Mouse (Mus musculus): ENCODE data around the gene Olfr484.
"Not testable (repeated sequence)": the region's sequence is repeated elsewhere in the genome, so short reads cannot be mapped to it uniquely, and the experiment has no call there.

The Olfr484 gene

DNA sequence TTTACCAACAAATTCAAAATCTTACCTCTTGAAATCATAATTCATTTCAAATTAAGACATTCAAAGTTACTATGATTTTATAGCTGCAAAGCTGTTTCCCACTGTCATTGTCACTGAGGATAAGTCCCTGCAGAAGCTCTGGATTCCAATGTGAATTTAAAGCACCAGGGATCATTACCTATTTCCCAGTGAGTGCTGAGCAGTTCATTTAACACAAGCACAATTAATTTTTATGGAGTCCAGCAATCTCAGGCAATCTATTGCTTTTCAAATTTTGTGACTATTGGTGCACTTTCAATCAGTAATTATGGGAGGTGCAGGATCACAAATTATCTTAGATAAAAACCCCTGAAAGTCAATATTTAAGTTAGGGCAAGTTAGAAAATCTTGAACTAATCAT lies at the start of gene Olfr484:
Olfr484 (minus strand) TSS at position 101 of the 400 bp plus-strand sequence.
- no peak for DNase-seq (ENCODE audit: low spot score in 2 of 2)

DNA sequence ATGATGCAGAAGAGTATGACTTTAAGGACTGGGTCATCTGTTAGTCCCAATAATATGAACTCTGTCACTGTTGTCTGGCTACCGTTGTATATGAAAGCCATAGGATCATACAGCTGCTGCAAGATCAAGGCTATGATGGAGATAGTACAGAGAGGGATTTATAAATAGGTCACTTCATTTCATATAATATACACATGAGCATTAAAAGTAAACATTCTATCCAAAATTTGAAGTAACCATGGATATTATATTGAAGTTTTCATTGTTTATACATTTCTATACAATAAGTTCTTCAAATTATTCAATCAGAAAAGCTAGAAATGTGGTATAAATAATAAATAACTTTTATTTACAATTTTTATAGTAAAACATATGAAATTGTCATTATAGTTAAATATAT lies 45.4 kb upstream of the Olfr484 start, which contains the start of gene Olfr486:
Olfr486 (minus strand) TSS at position 101 of the 400 bp plus-strand sequence.
- DNase-seq (ENCODE audit: low spot score in 2 of 2), result not testable (repeated sequence)

DNA sequence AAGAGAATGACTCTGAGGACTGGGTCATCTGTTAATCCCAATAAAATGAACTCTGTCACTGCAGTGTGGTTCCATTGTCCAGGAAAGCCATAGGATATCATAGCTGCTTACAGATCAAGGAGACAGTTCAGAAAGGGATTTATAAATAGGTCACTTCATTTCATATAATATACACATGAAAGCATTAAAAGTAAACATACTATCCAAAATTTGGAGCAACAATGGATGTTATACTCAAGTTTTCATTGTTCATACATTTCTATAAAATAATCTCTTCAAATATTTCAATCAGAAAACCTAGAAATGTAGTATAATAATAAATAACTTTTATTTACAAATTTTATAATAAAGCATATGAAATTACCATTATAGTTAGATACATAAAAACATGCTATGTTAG lies 32.5 kb upstream of the Olfr484 start, which contains the start of gene Olfr485:
Olfr485 (minus strand) TSS at position 101 of the 400 bp plus-strand sequence.
- DNase-seq (ENCODE audit: low spot score in 2 of 2), result no peak

DNA sequence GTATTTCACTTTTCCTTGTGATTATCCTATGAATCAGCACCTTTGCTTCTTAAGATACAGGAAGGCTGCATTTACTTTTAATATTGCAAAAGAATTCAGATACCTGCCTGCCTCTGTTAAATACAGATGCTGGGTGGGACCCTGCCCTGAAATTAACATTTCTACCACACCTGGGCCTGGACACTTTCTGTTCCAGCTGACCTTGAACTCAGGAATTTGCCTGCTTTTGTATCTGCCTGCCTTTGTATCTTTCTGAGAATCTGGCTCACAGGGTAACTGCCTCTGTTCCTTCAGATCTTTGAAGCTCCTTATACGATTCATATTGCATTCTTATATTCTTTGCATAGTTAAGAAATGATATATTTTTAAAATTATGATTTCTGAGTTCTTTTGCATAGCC lies 5.8 kb downstream of the Olfr484 start:
- no peak for DNase-seq (ENCODE audit: low spot score in 2 of 2)

DNA sequence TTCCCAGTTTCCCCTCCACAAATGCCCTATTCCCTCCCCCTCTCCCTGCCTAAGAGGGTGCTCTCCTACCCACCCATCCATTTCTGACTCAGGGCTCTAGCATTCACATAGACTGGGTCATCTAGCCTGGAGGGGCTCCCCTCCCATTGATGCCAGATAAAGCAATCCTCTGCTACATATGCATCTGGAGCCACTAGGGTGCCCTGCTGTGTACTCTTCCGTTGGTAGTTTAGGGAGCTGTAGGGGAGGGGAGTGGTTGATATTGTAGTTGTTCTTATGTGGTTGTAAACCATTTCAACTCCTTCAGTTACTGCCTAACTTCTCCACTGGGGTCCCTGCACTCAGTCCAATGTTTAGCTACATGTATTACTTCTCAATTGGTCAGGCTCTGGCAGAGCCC lies 6.6 kb downstream of the Olfr484 start:
- DNase-seq (ENCODE audit: low spot score in 2 of 2), result no peak

DNA sequence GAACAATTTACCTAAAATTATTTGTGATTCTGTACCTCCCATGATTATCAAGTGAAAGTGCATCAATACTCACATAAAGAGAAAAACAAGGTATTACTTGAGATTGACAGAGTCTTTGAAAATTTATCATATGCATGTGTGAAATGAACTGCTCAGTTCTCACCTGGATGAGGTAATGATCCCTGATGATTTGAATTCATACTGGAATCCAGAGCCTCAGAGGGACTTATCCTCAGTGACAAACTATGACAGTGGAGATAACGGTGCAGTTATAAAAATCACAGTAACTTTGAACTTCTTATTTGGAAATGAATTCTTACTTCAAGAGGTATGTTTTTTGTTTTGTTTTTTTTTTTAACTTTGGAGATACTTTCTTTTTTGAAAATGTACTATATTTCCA lies 26.7 kb downstream of the Olfr484 start, which contains the start of gene Olfr483:
Olfr483 (plus strand) TSS at position 301 of the 400 bp plus-strand sequence.
- no peak for DNase-seq (ENCODE audit: low spot score in 2 of 2)

DNA sequence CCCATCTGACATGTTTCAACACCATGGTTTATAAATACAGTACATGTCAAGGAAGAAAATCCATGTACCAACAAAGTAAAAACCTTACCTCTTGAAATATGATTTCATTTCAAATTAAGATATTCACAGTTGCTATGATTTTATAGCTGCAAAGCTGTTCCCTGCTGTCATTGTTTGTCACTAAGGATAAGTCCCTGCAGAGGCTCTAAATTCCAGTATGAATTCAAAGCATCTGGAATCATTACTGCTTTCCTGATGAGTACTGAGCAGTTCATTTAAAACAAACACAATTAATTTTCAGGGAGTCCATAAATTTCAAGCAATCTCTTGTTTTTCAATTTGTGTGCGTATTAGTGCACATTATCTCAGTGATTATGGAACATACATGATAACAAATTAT lies 29.8 kb downstream of the Olfr484 start, which contains the start of gene Olfr482:
Olfr482 (minus strand) TSS at position 101 of the 400 bp plus-strand sequence.
- DNase-seq (ENCODE audit: low spot score in 2 of 2), result no peak

DNA sequence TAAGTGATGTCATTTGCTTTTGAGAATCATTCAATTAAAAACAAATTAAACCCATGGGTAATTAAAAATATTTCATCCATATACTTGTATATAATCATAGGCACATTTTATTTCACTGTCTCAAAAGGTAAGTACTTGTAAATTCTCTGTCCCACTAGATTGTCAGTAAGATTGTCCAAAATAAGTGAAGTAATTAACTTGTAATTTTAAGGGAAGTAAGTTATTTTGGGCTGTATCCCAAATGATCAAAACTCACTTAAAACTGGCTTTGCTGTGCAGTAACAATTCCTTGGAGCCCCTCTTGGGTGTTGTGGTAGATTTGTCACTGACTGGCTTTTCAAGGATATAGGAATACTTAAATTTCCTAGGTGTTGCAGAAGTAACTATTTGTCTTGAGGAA lies 47.7 kb downstream of the Olfr484 start, which contains the start of gene Olfr481:
Olfr481 (plus strand) TSS at position 301 of the 400 bp plus-strand sequence.
- no peak for DNase-seq (ENCODE audit: low spot score in 2 of 2)
